Mouse (Mus musculus) hindbrain, embryonic 13.5 days (tissue): Measurements from ENCODE around the gene Cdx2. TPM values are rescaled to one million over a fixed set of nuclear protein-coding genes. Genes with fewer than 3 reads are reported as not detected.

Experiments used
- ATAC-seq: fragments of 200-750 bp; cut with Nextera tagmentation; 2 replicates; pipeline ENCODE4 v1.8.0; 2017; ENCODE audit warnings: moderate TSS enrichment; ENCODE audit not compliant: low FRiP score
- H3K27ac ChIP-seq: fragments of 300-500 bp; sonication (generic); 2 replicates; pipeline ENCODE4 v1.5.1; 2015; ENCODE audit warnings: inconsistent platforms, mild to moderate bottlenecking, moderate library complexity
- H3K27me3 ChIP-seq: fragments of 300-500 bp; sonication (generic); 2 replicates; pipeline ENCODE4 v1.6.1; 2015; ENCODE audit warnings: mild to moderate bottlenecking, inconsistent platforms
- H3K36me3 ChIP-seq: fragments of 300-500 bp; sonication (generic); 2 replicates; pipeline ENCODE4 v1.6.1; 2015; ENCODE audit warnings: mild to moderate bottlenecking, inconsistent platforms
- H3K4me1 ChIP-seq: fragments of 300-500 bp; sonication (generic); replicated peaks from 2 replicates; pipeline ENCODE4 v1.6.1; 2015; ENCODE audit warnings: inconsistent platforms
- H3K4me2 ChIP-seq: fragments of 300-500 bp; sonication (generic); 2 replicates; pipeline ENCODE4 v1.6.1; 2015; ENCODE audit warnings: inconsistent platforms, mild to moderate bottlenecking, moderate library complexity
- H3K4me3 ChIP-seq: fragments of 300-500 bp; sonication (generic); 2 replicates; pipeline ENCODE4 v1.5.1; 2015; ENCODE audit warnings: mild to moderate bottlenecking, inconsistent platforms
- H3K9ac ChIP-seq: fragments of 300-500 bp; sonication (generic); 2 replicates; pipeline ENCODE4 v1.6.1; 2015; ENCODE audit warnings: mild to moderate bottlenecking, inconsistent platforms
- H3K9me3 ChIP-seq: fragments of 300-500 bp; sonication (generic); 2 replicates; pipeline ENCODE4 v1.6.1; 2016; ENCODE audit warnings: inconsistent platforms
- WGBS: fragments of 180-500 bp; shearing (Covaris S2); methylation state at CpG from one replicate; pipeline ENCODE4 v1.1.7; 2015; 5-methylcytosine and 5-hydroxymethylcytosine counted together
- polyA plus RNA-seq: library from polyadenylated mRNA; unstranded; fragments of >200 nt; fragmentation: Nextera tagmentation; extraction: Ambion mirVana; gene quantifications from 2 replicates; pipeline ENCODE4 v1.2.1, GENCODE M21; 2015

Gene Cdx2
- polyA plus RNA-seq: 0.08 TPM in 1 of 2 replicates, not detected in the other

- no peak within 1 kb of the TSS for H3K4me2 ChIP-seq
These were observed at the start of gene Cdx2 for GRCm38 (mm10) chr5:147306638-147307397. Gene Cdx2 (minus strand): TSS chr5:147307270.

GRCm38 (mm10) chr5:147356260-147357055, 49.4 kb upstream of the Cdx2 start:
- no peaks in the 10 kb centered on the region for H3K36me3 ChIP-seq
- no peak overlapping the region for H3K27ac ChIP-seq
- H3K9me3 ChIP-seq: no peaks in the 10 kb centered on the region
- H3K9ac ChIP-seq: no peak overlapping the region
- 95% methylated on average over 13 of the region's 13 CpGs for WGBS
- H3K27me3 ChIP-seq: no peaks in the 10 kb centered on the region
- no peak for ATAC-seq
- no peak overlapping the region for H3K4me3 ChIP-seq
- no peak overlapping the region for H3K4me2 ChIP-seq
- no peaks in the 10 kb centered on the region for H3K4me1 ChIP-seq

More at GRCm38 (mm10) chr5:147306638-147307397, at the start of gene Cdx2:
- ATAC-seq: no peak
- H3K4me3 ChIP-seq: 0 out of 2 replicates have a peak within 1 kb of the TSS, but pooled peaks have one; percentile 5
- WGBS: under 1% methylated on average over 61 of the region's 63 CpGs
- H3K27me3 ChIP-seq: peaks cover 100% of the 10 kb centered on the region
- no peaks in the 10 kb centered on the region for H3K36me3 ChIP-seq
- H3K9me3 ChIP-seq: no peaks in the 10 kb centered on the region
- H3K4me1 ChIP-seq: peaks cover 16% of the 10 kb centered on the region
- H3K9ac ChIP-seq: no peak within 1 kb of the TSS
- H3K27ac ChIP-seq: no peak within 1 kb of the TSS

GRCm38 (mm10) chr5:147355788-147356187, 48.7 kb upstream of the Cdx2 start:
- Histone ChIP-seq H3K4me3 (no peak overlapping the region), H3K4me1 (no peaks in the 10 kb centered on the region), H3K36me3 (no peaks in the 10 kb centered on the region), H3K9ac (no peak overlapping the region), H3K9me3 (no peaks in the 10 kb centered on the region), H3K27me3 (no peaks in the 10 kb centered on the region), H3K27ac (no peak overlapping the region), H3K4me2 (no peak overlapping the region)
- ATAC-seq: no peak
- WGBS: 78% methylated on average over 3 of the region's 3 CpGs

- WGBS: 77% methylated on average over 8 of the region's 8 CpGs
- H3K4me2 ChIP-seq: no peak overlapping the region
- H3K4me3 ChIP-seq: no peak overlapping the region
- no peaks in the 10 kb centered on the region for H3K9me3 ChIP-seq
- H3K9ac ChIP-seq: no peak overlapping the region
- no peaks in the 10 kb centered on the region for H3K4me1 ChIP-seq
- H3K36me3 ChIP-seq: no peaks in the 10 kb centered on the region
- H3K27ac ChIP-seq: no peak overlapping the region
- H3K27me3 ChIP-seq: no peaks in the 10 kb centered on the region
- ATAC-seq: no peak
These were observed 47.9 kb upstream of the Cdx2 start for GRCm38 (mm10) chr5:147354985-147355384.

GRCm38 (mm10) chr5:147354161-147354780, 47.2 kb upstream of the Cdx2 start:
- Histone ChIP-seq H3K4me3 (no peak overlapping the region), H3K4me1 (no peaks in the 10 kb centered on the region), H3K36me3 (no peaks in the 10 kb centered on the region), H3K4me2 (no peak overlapping the region), H3K27ac (no peak overlapping the region), H3K9me3 (no peaks in the 10 kb centered on the region), H3K27me3 (no peaks in the 10 kb centered on the region), H3K9ac (no peak overlapping the region)
- no peak for ATAC-seq
- WGBS: 65% methylated on average over 17 of the region's 17 CpGs

- Histone ChIP-seq H3K4me1 (no peaks in the 10 kb centered on the region), H3K9ac (no peak overlapping the region), H3K27me3 (no peaks in the 10 kb centered on the region), H3K4me2 (no peak overlapping the region), H3K27ac (no peak overlapping the region), H3K36me3 (no peaks in the 10 kb centered on the region), H3K9me3 (no peaks in the 10 kb centered on the region), H3K4me3 (no peak overlapping the region)
- ATAC-seq: no peak
- WGBS: 88% methylated on average over 8 of the region's 8 CpGs
These were observed 44.9 kb upstream of the Cdx2 start for GRCm38 (mm10) chr5:147351931-147352330.

- no peak for ATAC-seq
- Histone ChIP-seq H3K27ac (no peak overlapping the region), H3K9me3 (no peaks in the 10 kb centered on the region), H3K4me1 (no peaks in the 10 kb centered on the region), H3K4me3 (no peak overlapping the region), H3K36me3 (no peaks in the 10 kb centered on the region), H3K27me3 (no peaks in the 10 kb centered on the region), H3K9ac (no peak overlapping the region), H3K4me2 (no peak overlapping the region)
- 70% methylated on average over 1 of the region's 1 CpGs for WGBS
These were observed 38.9 kb upstream of the Cdx2 start for GRCm38 (mm10) chr5:147345981-147346380.

- H3K36me3 ChIP-seq: no peaks in the 10 kb centered on the region
- no peak overlapping the region for H3K4me3 ChIP-seq
- H3K9me3 ChIP-seq: no peaks in the 10 kb centered on the region
- no peak overlapping the region for H3K4me2 ChIP-seq
- WGBS: 89% methylated on average over 10 of the region's 10 CpGs
- no peak overlapping the region for H3K9ac ChIP-seq
- no peak overlapping the region for H3K27ac ChIP-seq
- H3K27me3 ChIP-seq: no peaks in the 10 kb centered on the region
- H3K4me1 ChIP-seq: no peaks in the 10 kb centered on the region
- ATAC-seq: no peak
These were observed 36.8 kb upstream of the Cdx2 start for GRCm38 (mm10) chr5:147343904-147344303.

GRCm38 (mm10) chr5:147342901-147343300, 35.8 kb upstream of the Cdx2 start:
- WGBS: 92% methylated on average over 6 of the region's 6 CpGs
- Histone ChIP-seq H3K4me1 (no peaks in the 10 kb centered on the region), H3K27ac (no peak overlapping the region), H3K36me3 (no peaks in the 10 kb centered on the region), H3K9me3 (no peaks in the 10 kb centered on the region), H3K27me3 (no peaks in the 10 kb centered on the region), H3K9ac (no peak overlapping the region), H3K4me3 (no peak overlapping the region), H3K4me2 (no peak overlapping the region)
- ATAC-seq: no peak

- Histone ChIP-seq H3K27ac (no peak overlapping the region), H3K4me2 (no peak overlapping the region), H3K9me3 (no peaks in the 10 kb centered on the region), H3K4me1 (no peaks in the 10 kb centered on the region), H3K4me3 (no peak overlapping the region), H3K27me3 (no peaks in the 10 kb centered on the region), H3K36me3 (no peaks in the 10 kb centered on the region), H3K9ac (no peak overlapping the region)
- no peak for ATAC-seq
- 81% methylated on average over 13 of the region's 13 CpGs for WGBS
These were observed 33.8 kb upstream of the Cdx2 start for GRCm38 (mm10) chr5:147340741-147341414.

- WGBS: 86% methylated on average over 11 of the region's 11 CpGs
These were observed 32.5 kb upstream of the Cdx2 start for GRCm38 (mm10) chr5:147339560-147339959.

GRCm38 (mm10) chr5:147338967-147339366, 31.9 kb upstream of the Cdx2 start:
- H3K4me1 ChIP-seq: no peaks in the 10 kb centered on the region
- no peak for ATAC-seq
- no peak overlapping the region for H3K4me3 ChIP-seq
- H3K9me3 ChIP-seq: no peaks in the 10 kb centered on the region
- no peak overlapping the region for H3K27ac ChIP-seq
- H3K36me3 ChIP-seq: no peaks in the 10 kb centered on the region
- no peak overlapping the region for H3K4me2 ChIP-seq
- no peaks in the 10 kb centered on the region for H3K27me3 ChIP-seq
- whole genome bisulfite sequencing: 62% methylated on average over 9 of the region's 9 CpGs
- H3K9ac ChIP-seq: no peak overlapping the region

More at GRCm38 (mm10) chr5:147339560-147339959, 32.5 kb upstream of the Cdx2 start:
- Histone ChIP-seq H3K36me3 (no peaks in the 10 kb centered on the region), H3K9ac (no peak overlapping the region), H3K4me2 (no peak overlapping the region), H3K4me1 (no peaks in the 10 kb centered on the region), H3K27me3 (no peaks in the 10 kb centered on the region), H3K27ac (no peak overlapping the region), H3K4me3 (no peak overlapping the region), H3K9me3 (no peaks in the 10 kb centered on the region)
- ATAC-seq: no peak
